Mouse (Mus musculus) hindbrain, postnatal 0 days (tissue): ENCODE results near the gene Pappa2. TPM values are rescaled to one million over a fixed set of nuclear protein-coding genes. Genes with fewer than 3 reads are reported as not detected.

Source experiments
- ATAC-seq: fragments of 200-750 bp; cut with Nextera tagmentation; 2 replicates; pipeline ENCODE4 v1.8.0; 2017; ENCODE audit warnings: mild to moderate bottlenecking, moderate TSS enrichment, moderate library complexity
- DNase-seq: peaks from one replicate; pipeline ENCODE4 v3.0.0-alpha.2; 2015; ENCODE audit warnings: low spot score
- H3K27ac ChIP-seq: fragments of 300-500 bp; sonication (generic); 2 replicates; pipeline ENCODE4 v1.5.1; 2014; ENCODE audit warnings: mild to moderate bottlenecking
- H3K27me3 ChIP-seq: fragments of 300-500 bp; sonication (generic); 2 replicates; pipeline ENCODE4 v1.6.1; 2014; ENCODE audit warnings: low read length, mixed read lengths; ENCODE audit not compliant: insufficient read depth
- H3K36me3 ChIP-seq: fragments of 300-500 bp; sonication (generic); 2 replicates; pipeline ENCODE4 v1.6.1; 2014; ENCODE audit warnings: low read length, mixed read lengths; ENCODE audit not compliant: insufficient read depth
- H3K4me1 ChIP-seq: fragments of 300-500 bp; sonication (generic); 2 replicates; pipeline ENCODE4 v1.6.1; 2014; ENCODE audit warnings: antibody characterized with exemption, low read length, mixed read lengths; ENCODE audit not compliant: insufficient read depth
- H3K4me2 ChIP-seq: fragments of 300-500 bp; sonication (generic); 2 replicates; pipeline ENCODE4 v1.6.1; 2014; ENCODE audit warnings: low read depth, mild to moderate bottlenecking, low read length, moderate library complexity, mixed read lengths
- H3K4me3 ChIP-seq: fragments of 300-500 bp; sonication (generic); 2 replicates; pipeline ENCODE4 v1.5.1; 2014; ENCODE audit warnings: low read length
- H3K9ac ChIP-seq: fragments of 300-500 bp; sonication (generic); replicated peaks from 2 replicates; pipeline ENCODE4 v1.6.1; 2014; ENCODE audit warnings: mild to moderate bottlenecking, low read length, moderate library complexity, mixed read lengths
- H3K9me3 ChIP-seq: fragments of 300-500 bp; sonication (generic); 2 replicates; pipeline ENCODE4 v1.6.1; 2016; ENCODE audit warnings: low read length, mixed read lengths
- CTCF ChIP-seq: IDR thresholded peaks from 2 replicates; pipeline ENCODE4 v1.5.1; 2016; ENCODE audit warnings: antibody characterized with exemption, control low read depth, low read depth
- WGBS: fragments of 180-500 bp; shearing (Covaris S2); extraction: QIAGEN DNeasy Blood & Tissue Kit; methylation state at CpG from one replicate; pipeline ENCODE4 v1.1.7; 2014; 5-methylcytosine and 5-hydroxymethylcytosine counted together
- polyA plus RNA-seq: library from polyadenylated mRNA; unstranded; fragments of >200 nt; fragmentation: Nextera tagmentation; extraction: Ambion mirVana; gene quantifications from 2 replicates; pipeline ENCODE4 v1.2.1, GENCODE M21; 2015
- total RNA-seq: library from RNA; depleted of rRNA; stranded (reverse); fragments of >200 nt; gene quantifications from 2 replicates; pipeline ENCODE4 v1.2.3, GENCODE M21; 2014

The Pappa2 gene
- total and polyA plus RNA-seq, 2 experiments from 2014 or later, result 0.54 to 4.6 TPM

- no peak overlapping the region for H3K9ac ChIP-seq
- 78% methylated on average over 4 of the region's 4 CpGs for WGBS
- no peaks in the 10 kb centered on the region for H3K36me3 ChIP-seq
- no peaks in the 10 kb centered on the region for H3K4me1 ChIP-seq
- DNase-seq (no peak), ATAC-seq (no peak)
- TF ChIP-seq CTCF, result no peak
- no peak overlapping the region for H3K27ac ChIP-seq
- no peaks in the 10 kb centered on the region for H3K9me3 ChIP-seq
- no peaks in the 10 kb centered on the region for H3K27me3 ChIP-seq
- H3K4me3 ChIP-seq, result no peak overlapping the region
- H3K4me2 ChIP-seq, result no peak overlapping the region
Observed at GRCm38 (mm10) chr1:158837151-158837550, 143.1 kb downstream of the Pappa2 start.

GRCm38 (mm10) chr1:158830152-158830551, 150.1 kb downstream of the Pappa2 start:
- no peaks in the 10 kb centered on the region for H3K4me1 ChIP-seq
- H3K4me2 ChIP-seq, result no peak overlapping the region
- DNase-seq, result no peak
- H3K9me3 ChIP-seq, result no peaks in the 10 kb centered on the region
- no peaks in the 10 kb centered on the region for H3K27me3 ChIP-seq
- no peak overlapping the region for H3K9ac ChIP-seq
- no peak overlapping the region for H3K27ac ChIP-seq
- 85% methylated on average over 3 of the region's 3 CpGs for WGBS
- H3K4me3 ChIP-seq, result no peak overlapping the region
- TF ChIP-seq CTCF, result no peak
- no peaks in the 10 kb centered on the region for H3K36me3 ChIP-seq
- no peak for ATAC-seq

GRCm38 (mm10) chr1:158827931-158828330, 152.4 kb downstream of the Pappa2 start:
- no peak for TF ChIP-seq CTCF
- Histone ChIP-seq H3K4me1 (no peaks in the 10 kb centered on the region), H3K27me3 (no peaks in the 10 kb centered on the region), H3K9ac (no peak overlapping the region), H3K9me3 (no peaks in the 10 kb centered on the region), H3K27ac (no peak overlapping the region), H3K4me2 (no peak overlapping the region), H3K36me3 (no peaks in the 10 kb centered on the region), H3K4me3 (no peak overlapping the region)
- ATAC-seq (no peak), DNase-seq (no peak)

GRCm38 (mm10) chr1:158819676-158820075, 160.6 kb downstream of the Pappa2 start:
- no peak overlapping the region for H3K27ac ChIP-seq
- H3K27me3 ChIP-seq, result no peaks in the 10 kb centered on the region
- H3K4me1 ChIP-seq, result no peaks in the 10 kb centered on the region
- no peak overlapping the region for H3K4me2 ChIP-seq
- no peak overlapping the region for H3K9ac ChIP-seq
- DNase-seq (no peak), ATAC-seq (no peak)
- TF ChIP-seq CTCF, result no peak
- no peak overlapping the region for H3K4me3 ChIP-seq
- 84% methylated on average over 2 of the region's 2 CpGs for WGBS
- H3K9me3 ChIP-seq, result no peaks in the 10 kb centered on the region
- H3K36me3 ChIP-seq, result no peaks in the 10 kb centered on the region

- TF ChIP-seq CTCF, result no peak
- no peak for ATAC-seq
Observed at GRCm38 (mm10) chr1:158816479-158816878, 163.8 kb downstream of the Pappa2 start.

GRCm38 (mm10) chr1:158811887-158812286, 168.4 kb downstream of the Pappa2 start:
- ATAC-seq (no peak), DNase-seq (no peak)
- Histone ChIP-seq H3K27ac (no peak overlapping the region), H3K36me3 (no peaks in the 10 kb centered on the region), H3K27me3 (no peaks in the 10 kb centered on the region), H3K4me2 (no peak overlapping the region), H3K4me3 (no peak overlapping the region), H3K9me3 (no peaks in the 10 kb centered on the region), H3K9ac (no peak overlapping the region), H3K4me1 (no peaks in the 10 kb centered on the region)
- no peak for TF ChIP-seq CTCF
- 71% methylated on average over 3 of the region's 3 CpGs for WGBS

More at GRCm38 (mm10) chr1:158816479-158816878, 163.8 kb downstream of the Pappa2 start:
- H3K27ac ChIP-seq, result no peak overlapping the region
- H3K36me3 ChIP-seq, result no peaks in the 10 kb centered on the region
- WGBS, result 93% methylated on average over 3 of the region's 3 CpGs
- DNase-seq, result no peak
- H3K9me3 ChIP-seq, result no peaks in the 10 kb centered on the region
- H3K4me3 ChIP-seq, result no peak overlapping the region
- no peak overlapping the region for H3K9ac ChIP-seq
- H3K4me1 ChIP-seq, result no peaks in the 10 kb centered on the region
- H3K27me3 ChIP-seq, result no peaks in the 10 kb centered on the region
- no peak overlapping the region for H3K4me2 ChIP-seq

- ATAC-seq (no peak), DNase-seq (no peak)
- Histone ChIP-seq H3K9ac (no peak overlapping the region), H3K4me2 (no peak overlapping the region), H3K4me1 (no peaks in the 10 kb centered on the region), H3K27me3 (no peaks in the 10 kb centered on the region), H3K9me3 (no peaks in the 10 kb centered on the region), H3K36me3 (no peaks in the 10 kb centered on the region), H3K4me3 (no peak overlapping the region), H3K27ac (no peak overlapping the region)
- 74% methylated on average over 5 of the region's 5 CpGs for WGBS
- no peak for TF ChIP-seq CTCF
Observed at GRCm38 (mm10) chr1:158775486-158775885, 204.8 kb downstream of the Pappa2 start.
